14 mouse cellular contexts compared by ENCODE assay signal in genomic region chr5:46330880-46331279, GRCm38 (mm10).
"Had no signal": no experiment of that assay in that cellular context is flagged by ENCODE, and none has a peak within 500 bp of the region (broad histone marks: within the 10 kb centered on the region; RNA-seq: fewer than 3 reads in every experiment).

No protein-coding gene starts in this region.

- H3K4me2 ChIP-seq: kidney, embryonic 15.5 days; lung, embryonic 15.5 days had no signal

- H3K27ac ChIP-seq: kidney, embryonic 15.5 days; left cerebral cortex, adult 2 months; liver, embryonic 14.5 days; lung, embryonic 15.5 days; midbrain, embryonic 10.5 days had no signal

- H3K27me3 ChIP-seq: kidney, embryonic 15.5 days; lung, embryonic 15.5 days; megakaryocyte, embryonic 14.5 days had no signal

- H3K36me3 ChIP-seq: kidney, embryonic 15.5 days; lung, embryonic 15.5 days; midbrain, embryonic 10.5 days had no signal

- H3K9me3 ChIP-seq: kidney, embryonic 15.5 days; lung, embryonic 15.5 days; megakaryocyte, embryonic 14.5 days; midbrain, embryonic 10.5 days had no signal

- H3K9ac ChIP-seq: kidney, embryonic 15.5 days; liver, embryonic 14.5 days; liver, postnatal 0 days; lung, embryonic 15.5 days had no signal

- H3K4me3 ChIP-seq: kidney, embryonic 15.5 days; left cerebral cortex, adult 2 months; lung, embryonic 15.5 days; megakaryocyte, embryonic 14.5 days; midbrain, embryonic 10.5 days had no signal

- ATAC-seq: liver, postnatal 0 days had no signal

- H3K4me1 ChIP-seq: kidney, embryonic 15.5 days; lung, embryonic 15.5 days; megakaryocyte, embryonic 14.5 days had no signal

- DNase-seq: kidney, adult 8-10 months; kidney, postnatal 10 days; kidney, postnatal 36 days; layer of hippocampus, postnatal 36 days; liver, postnatal 0 days; midbrain, embryonic 14.5 days; thymus, adult 18-20 months; thymus, postnatal 36 days had no signal
